ENCODE assay signal across 14 mouse cellular contexts in genomic region chr11:88773961-88774360, GRCm38 (mm10). TPM values are rescaled to one million over a fixed set of nuclear protein-coding genes. Genes with fewer than 3 reads are reported as not detected.
DNase-seq lines count a peak whose midpoint lies in the region; ATAC-seq lines count a peak whose summit lies in the region.
"Had no signal": no experiment of that assay in that cellular context is flagged by ENCODE, and none has a peak within 500 bp of the region (broad histone marks: within the 10 kb centered on the region; RNA-seq: fewer than 3 reads in every experiment).

No protein-coding gene starts in this region.

- H3K4me1 ChIP-seq in heart, embryonic 12.5 days (replicated peaks) = peaks cover 20% of the 10 kb centered on the region
- H3K4me1 ChIP-seq in intestine, embryonic 15.5 days (replicated peaks) = no peaks in the 10 kb centered on the region

- no peaks in the 10 kb centered on the region for H3K36me3 ChIP-seq in heart, embryonic 12.5 days
- H3K36me3 ChIP-seq in intestine, embryonic 15.5 days = no peaks in the 10 kb centered on the region
- H3K36me3 ChIP-seq: limb, embryonic 13.5 days had no signal

- H3K27me3 ChIP-seq in heart, embryonic 12.5 days (replicated peaks) = no peaks in the 10 kb centered on the region
- no peaks in the 10 kb centered on the region for H3K27me3 ChIP-seq in intestine, embryonic 15.5 days (replicated peaks)
- H3K27me3 ChIP-seq: limb, embryonic 13.5 days had no signal

- no peaks in the 10 kb centered on the region for H3K9me3 ChIP-seq in heart, embryonic 12.5 days (replicated peaks)
- no peaks in the 10 kb centered on the region for H3K9me3 ChIP-seq in intestine, embryonic 15.5 days
- H3K9me3 ChIP-seq: limb, embryonic 13.5 days had no signal

- no peak overlapping the region for H3K4me3 ChIP-seq in heart, embryonic 12.5 days
- no peak overlapping the region for H3K4me3 ChIP-seq in intestine, embryonic 15.5 days (replicated peaks)
- H3K4me3 ChIP-seq: left cerebral cortex, adult 2 months; limb, embryonic 13.5 days; myocyte had no signal

- 28% methylated on average over 6 of the region's 6 CpGs for WGBS in heart, embryonic 12.5 days
- 65% methylated on average over 6 of the region's 6 CpGs for WGBS in intestine, embryonic 15.5 days

- no peak overlapping the region for H3K9ac ChIP-seq in heart, embryonic 12.5 days
- no peak overlapping the region for H3K9ac ChIP-seq in intestine, embryonic 15.5 days
- H3K9ac ChIP-seq: limb, embryonic 13.5 days had no signal

- no peak for ATAC-seq in heart, embryonic 12.5 days (ENCODE audit: insufficient number of reproducible peaks, low FRiP score)
- no peak for ATAC-seq in intestine, embryonic 15.5 days
- ATAC-seq: CD4-positive, CD25-positive, alpha-beta regulatory T cell, adult 4 months had no signal

- intact Hi-C loops in heart, postnatal 14 days (cut with DNase I) = no loop called here

- no peak overlapping the region for H3K4me2 ChIP-seq in heart, embryonic 12.5 days
- no peak overlapping the region for H3K4me2 ChIP-seq in intestine, embryonic 15.5 days (replicated peaks)
- H3K4me2 ChIP-seq: limb, embryonic 13.5 days had no signal

- DNase-seq in heart, adult 11 months = no peak
- peak; percentile 2 for DNase-seq in lung, postnatal 25 days (ENCODE audit: low spot score)
- no peak for DNase-seq in lung, postnatal 14 days
- peak; percentile 14 for DNase-seq in adipocyte (ENCODE audit: low spot score)
- DNase-seq in heart, postnatal 14 days = peak; percentile 14 to 16
- DNase-seq: cerebellum, adult 11-12 months; gastrocnemius, postnatal 25 days; kidney, adult 9 months had no signal

- H3K27ac ChIP-seq in heart, embryonic 12.5 days (ENCODE audit: poor library complexity, severe bottlenecking) = 0 out of 2 replicates have a peak overlapping the region, but pooled peaks have one; percentile 8
- H3K27ac ChIP-seq in intestine, embryonic 15.5 days = no peak overlapping the region
- H3K27ac ChIP-seq: left cerebral cortex, adult 2 months; limb, embryonic 13.5 days had no signal

RNA-seq across cellular contexts. Expression of gene Msi2, which starts 55.6 kb away (rescaled TPM):
- polyA plus RNA-seq in heart, embryonic 12.5 days (2016; fragmentation: Nextera tagmentation; extraction: Ambion mirVana) = 18.7 and 20.5 TPM in 2 replicates
- total RNA-seq in heart, postnatal 14 days (2021) = 100 to 1,000 TPM; 196 to 206 TPM
- polyA plus RNA-seq in intestine, embryonic 15.5 days (2015; fragmentation: Nextera tagmentation; extraction: Ambion mirVana) = 10.9 and 11.1 TPM in 2 replicates

Comparison
In these comparisons a context has a peak if more than half of its experiments do, and no peak if none do; other contexts are left out.
1. DNase-seq: peak in lung, postnatal 25 days (single experiment), adipocyte (single experiment) and heart, postnatal 14 days (2 of 2); none in heart, adult 11 months (single experiment) and lung, postnatal 14 days (single experiment).